Mouse (Mus musculus): ENCODE measurements around the gene Gltpd2. TPM values are rescaled to one million over a fixed set of nuclear protein-coding genes. Genes with fewer than 3 reads are reported as not detected.
"Not testable (repeated sequence)": the region's sequence is repeated elsewhere in the genome, so short reads cannot be mapped to it uniquely, and the experiment has no call there.

The Gltpd2 gene
- total RNA-seq (2014; rRNA removed) (not detected in 2 replicates), polyA plus RNA-seq (2015; fragmentation: Nextera tagmentation; extraction: Ambion mirVana) (0.18 and 0.25 TPM in 2 replicates)

- ATAC-seq (no peak), DNase-seq (no peak)
- WGBS, result 82% methylated on average over 10 of the region's 10 CpGs
- no peaks in the 10 kb centered on the region for H3K36me3 ChIP-seq (ENCODE audit: insufficient read depth)
- peak within 1 kb of the TSS; percentile 50 for H3K9ac ChIP-seq
- TF ChIP-seq CTCF (IDR thresholded peaks at IDR 0.05; ENCODE audit: low read depth), result no peak
- peak within 1 kb of the TSS; percentile 39 for H3K4me2 ChIP-seq (ENCODE audit: low read depth)
- H3K9me3 ChIP-seq (ENCODE audit: low read length), result no peaks in the 10 kb centered on the region
- H3K4me3 ChIP-seq (ENCODE audit: low read depth, low read length), result no peak within 1 kb of the TSS
- no peaks in the 10 kb centered on the region for H3K27me3 ChIP-seq (ENCODE audit: insufficient read depth, low read length)
- no peaks in the 10 kb centered on the region for H3K4me1 ChIP-seq (ENCODE audit: insufficient read depth)
- no peak within 1 kb of the TSS for H3K27ac ChIP-seq (ENCODE audit: low read depth, low read length)
Observed at GRCm38 (mm10) chr11:70518923-70519322, at the start of gene Gltpd2. Gene Gltpd2 (plus strand): TSS chr11:70519196.

- no peaks in the 10 kb centered on the region for H3K36me3 ChIP-seq (ENCODE audit: insufficient read depth)
- no peaks in the 10 kb centered on the region for H3K4me1 ChIP-seq (ENCODE audit: insufficient read depth)
- no peaks in the 10 kb centered on the region for H3K9me3 ChIP-seq (ENCODE audit: low read length)
- no peak overlapping the region for H3K27ac ChIP-seq (ENCODE audit: low read depth, low read length)
- TF ChIP-seq CTCF (IDR thresholded peaks at IDR 0.05; ENCODE audit: low read depth), result no peak
- no peak overlapping the region for H3K9ac ChIP-seq
- 86% methylated on average over 3 of the region's 3 CpGs for WGBS
- H3K27me3 ChIP-seq (ENCODE audit: insufficient read depth, low read length), result no peaks in the 10 kb centered on the region
- DNase-seq (no peak), ATAC-seq (no peak)
- H3K4me2 ChIP-seq (ENCODE audit: low read depth), result no peak overlapping the region
- no peak overlapping the region for H3K4me3 ChIP-seq (ENCODE audit: low read depth, low read length)
Observed at GRCm38 (mm10) chr11:70469764-70470163, 49.2 kb upstream of the Gltpd2 start.

DNA sequence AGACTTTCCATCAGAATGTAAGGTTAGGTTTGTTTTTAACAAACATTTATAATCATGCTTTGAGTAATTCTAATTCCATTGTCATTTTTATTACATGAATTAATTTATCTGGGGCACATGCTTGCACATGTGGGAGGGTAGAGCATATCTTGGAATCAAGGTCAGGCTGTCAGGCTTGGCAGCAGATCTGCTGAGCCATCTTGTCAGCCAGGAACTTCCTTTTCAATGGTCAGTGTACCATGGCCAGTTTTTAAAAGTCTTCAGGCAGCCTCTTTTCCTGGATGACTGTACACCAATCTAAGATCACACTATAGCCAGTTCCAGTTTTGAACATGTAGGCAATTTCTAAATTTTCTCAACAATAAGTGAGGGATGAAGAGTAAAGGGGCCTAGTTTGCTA lies 46.3 kb upstream of the Gltpd2 start:
- Histone ChIP-seq H3K27ac (ENCODE audit: low read depth, low read length) (no peak overlapping the region), H3K4me1 (ENCODE audit: insufficient read depth) (no peaks in the 10 kb centered on the region), H3K36me3 (ENCODE audit: insufficient read depth) (no peaks in the 10 kb centered on the region), H3K9me3 (ENCODE audit: low read length) (no peaks in the 10 kb centered on the region), H3K9ac (no peak overlapping the region), H3K4me2 (ENCODE audit: low read depth) (no peak overlapping the region), H3K27me3 (ENCODE audit: insufficient read depth, low read length) (no peaks in the 10 kb centered on the region), H3K4me3 (ENCODE audit: low read depth, low read length) (no peak overlapping the region)
- TF ChIP-seq CTCF (IDR thresholded peaks at IDR 0.05; ENCODE audit: low read depth), result no peak
- DNase-seq (no peak), ATAC-seq (no peak)

- DNase-seq; H3K9me3 ChIP-seq (ENCODE audit: low read length); H3K9ac ChIP-seq; H3K27me3 ChIP-seq (ENCODE audit: insufficient read depth, low read length); H3K4me2 ChIP-seq (ENCODE audit: low read depth); H3K4me3 ChIP-seq (ENCODE audit: low read depth, low read length); H3K4me1 ChIP-seq (ENCODE audit: insufficient read depth); ATAC-seq; H3K36me3 ChIP-seq (ENCODE audit: insufficient read depth); H3K27ac ChIP-seq (ENCODE audit: low read depth, low read length): not testable (repeated sequence)
- WGBS, result 92% methylated on average over 5 of the region's 5 CpGs
Observed at GRCm38 (mm10) chr11:70473291-70473690, 45.7 kb upstream of the Gltpd2 start.

DNA sequence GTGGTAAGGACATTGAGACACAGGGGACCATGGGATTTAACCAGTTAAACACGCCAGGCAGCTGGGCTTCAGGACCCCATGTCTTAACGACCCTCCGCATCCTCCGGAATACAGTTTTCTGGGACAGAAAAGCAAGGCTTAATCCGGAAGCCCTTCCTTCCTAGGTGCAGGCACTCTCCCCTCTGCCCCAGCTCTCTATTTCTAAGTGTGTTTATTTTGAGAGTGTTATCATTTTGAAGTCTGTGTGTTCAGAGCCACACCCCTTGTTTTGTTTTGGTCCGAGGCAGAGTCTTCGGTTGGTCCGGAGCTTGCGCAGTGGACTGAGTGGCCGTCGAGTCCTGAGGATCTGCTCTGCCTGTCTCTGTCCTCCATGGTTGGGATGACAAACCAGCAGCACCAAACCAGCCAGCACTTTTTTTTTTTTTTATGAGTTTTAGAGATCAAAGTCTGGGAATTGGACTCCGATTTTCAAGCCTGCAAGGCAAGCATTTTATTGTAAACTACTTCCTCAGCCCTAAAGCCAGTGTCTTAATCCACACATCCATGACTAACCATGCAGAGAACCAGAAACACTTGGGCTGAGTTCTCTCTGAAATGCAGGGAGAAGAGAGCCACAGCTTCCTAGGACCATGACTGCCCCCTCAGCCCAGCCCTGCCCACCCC lies 44.0 kb upstream of the Gltpd2 start:
- Histone ChIP-seq H3K27ac (ENCODE audit: low read depth, low read length) (no peak overlapping the region), H3K9me3 (ENCODE audit: low read length) (no peaks in the 10 kb centered on the region), H3K36me3 (ENCODE audit: insufficient read depth) (no peaks in the 10 kb centered on the region), H3K27me3 (ENCODE audit: insufficient read depth, low read length) (no peaks in the 10 kb centered on the region), H3K4me1 (ENCODE audit: insufficient read depth) (no peaks in the 10 kb centered on the region), H3K4me2 (ENCODE audit: low read depth) (no peak overlapping the region), H3K9ac (no peak overlapping the region), H3K4me3 (ENCODE audit: low read depth, low read length) (no peak overlapping the region)
- WGBS, result 78% methylated on average over 12 of the region's 12 CpGs
- no peak for DNase-seq
- ATAC-seq, result no peak
- no peak for TF ChIP-seq CTCF (IDR thresholded peaks at IDR 0.05; ENCODE audit: low read depth)

DNA sequence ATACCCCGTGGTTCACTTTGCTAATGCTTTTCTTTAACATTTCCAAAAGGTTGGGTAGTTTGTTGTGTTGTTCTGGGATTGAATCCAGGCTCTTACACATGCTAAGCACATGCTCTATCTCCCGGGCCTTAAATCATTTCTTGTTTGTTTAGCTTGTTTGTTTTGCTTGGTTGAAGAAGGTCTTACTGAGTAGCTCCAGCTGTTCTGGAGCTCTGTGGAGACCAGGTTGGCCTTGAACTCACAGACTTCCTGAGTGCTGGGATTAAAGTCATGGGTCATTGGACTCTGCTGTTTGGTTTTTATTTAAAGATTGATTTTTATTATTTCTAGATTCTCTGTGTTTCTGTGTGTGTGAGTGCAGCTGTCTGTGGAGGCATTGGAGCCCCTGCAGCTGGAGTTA lies 33.5 kb upstream of the Gltpd2 start:
- H3K9me3 ChIP-seq (ENCODE audit: low read length), result no peaks in the 10 kb centered on the region
- H3K27me3 ChIP-seq (ENCODE audit: insufficient read depth, low read length), result no peaks in the 10 kb centered on the region
- DNase-seq (no peak), ATAC-seq (no peak)
- no peaks in the 10 kb centered on the region for H3K4me1 ChIP-seq (ENCODE audit: insufficient read depth)
- no peak overlapping the region for H3K4me3 ChIP-seq (ENCODE audit: low read depth, low read length)
- no peak overlapping the region for H3K4me2 ChIP-seq (ENCODE audit: low read depth)
- H3K9ac ChIP-seq, result no peak overlapping the region
- no peak for TF ChIP-seq CTCF (IDR thresholded peaks at IDR 0.05; ENCODE audit: low read depth)
- 50% methylated on average over 2 of the region's 2 CpGs for WGBS
- H3K36me3 ChIP-seq (ENCODE audit: insufficient read depth), result no peaks in the 10 kb centered on the region
- H3K27ac ChIP-seq (ENCODE audit: low read depth, low read length), result no peak overlapping the region

- H3K4me2 ChIP-seq (ENCODE audit: low read depth), result no peak overlapping the region
- WGBS, result 42% methylated on average over 4 of the region's 4 CpGs
- H3K9ac ChIP-seq, result no peak overlapping the region
- no peaks in the 10 kb centered on the region for H3K36me3 ChIP-seq (ENCODE audit: insufficient read depth)
- no peaks in the 10 kb centered on the region for H3K4me1 ChIP-seq (ENCODE audit: insufficient read depth)
- H3K27ac ChIP-seq (ENCODE audit: low read depth, low read length), result no peak overlapping the region
- no peak for DNase-seq
- no peaks in the 10 kb centered on the region for H3K9me3 ChIP-seq (ENCODE audit: low read length)
- H3K4me3 ChIP-seq (ENCODE audit: low read depth, low read length), result no peak overlapping the region
- no peaks in the 10 kb centered on the region for H3K27me3 ChIP-seq (ENCODE audit: insufficient read depth, low read length)
- TF ChIP-seq CTCF (IDR thresholded peaks at IDR 0.05; ENCODE audit: low read depth), result no peak
- no peak for ATAC-seq
Observed at GRCm38 (mm10) chr11:70487816-70488215, 31.2 kb upstream of the Gltpd2 start.

Measured in forebrain, postnatal 0 days (tissue).